Mouse (Mus musculus): ENCODE data around the gene Rhbdf1. TPM values are rescaled to one million over a fixed set of nuclear protein-coding genes. Genes with fewer than 3 reads are reported as not detected.
A peak's percentile ranks its signal among the peaks of the same experiment; 100 is the strongest.

Gene Rhbdf1
- polyA plus RNA-seq, 2 experiments = 3.0 to 5.8 TPM

DNA sequence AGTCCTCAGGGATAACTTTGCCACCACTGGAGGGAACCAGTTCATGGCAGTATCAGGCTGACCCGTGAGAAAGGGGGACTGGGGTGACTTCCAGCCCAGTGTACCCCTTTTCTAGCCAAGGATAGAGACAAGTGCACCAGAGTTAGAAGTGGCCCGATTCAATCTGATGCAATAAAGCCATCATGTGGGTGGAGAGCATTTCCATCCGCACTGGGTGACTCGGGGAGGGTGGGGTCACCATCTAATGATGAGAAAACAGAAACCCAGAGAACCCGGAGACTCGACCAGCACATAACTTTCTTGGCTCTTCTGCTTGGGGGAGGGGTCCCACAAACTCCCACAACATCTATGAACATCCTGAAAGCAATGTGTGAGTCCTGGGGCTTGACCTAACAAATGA lies 25.4 kb downstream of the Rhbdf1 start:
- ATAC-seq (ENCODE audit: insufficient read depth) (no peak), DNase-seq (ENCODE audit: low read depth in 3 of 3, low spot score in 3 of 3) (no peak)
- peaks cover 0 to 18% of the 10 kb centered on the region in 2 experiments; a peak in 2 of 4 replicates for H3K4me1 ChIP-seq (replicated peaks; ENCODE audit: control insufficient read depth in 2 of 2, insufficient read depth in 2 of 2, low read length in 1 of 2)
- TF ChIP-seq EP300 (IDR thresholded peaks at IDR 0.05; ENCODE audit: low read depth) (no peak), CTCF (IDR thresholded peaks at IDR 0.05; ENCODE audit: low read depth) (no peak)
- H3K9me3 ChIP-seq (ENCODE audit: control insufficient read depth, low read length) = no peaks in the 10 kb centered on the region
- H3K4me2 ChIP-seq (ENCODE audit: low read depth) = no peak overlapping the region
- H3K27me3 ChIP-seq (ENCODE audit: control insufficient read depth, insufficient read depth, low read length) = no peaks in the 10 kb centered on the region
- H3K36me3 ChIP-seq (replicated peaks; ENCODE audit: control insufficient read depth, insufficient read depth, low read depth) = no peaks in the 10 kb centered on the region
- no peak overlapping the region for H3K27ac ChIP-seq
- H3K4me3 ChIP-seq (ENCODE audit: insufficient read depth in 1 of 2, low read depth in 2 of 2, low read length in 2 of 2) = no peak overlapping the region
- WGBS (ENCODE audit: insufficient replicate concordance) = 26% methylated on average over 6 of the region's 6 CpGs
- no peak overlapping the region for H3K9ac ChIP-seq (replicated peaks)

DNA sequence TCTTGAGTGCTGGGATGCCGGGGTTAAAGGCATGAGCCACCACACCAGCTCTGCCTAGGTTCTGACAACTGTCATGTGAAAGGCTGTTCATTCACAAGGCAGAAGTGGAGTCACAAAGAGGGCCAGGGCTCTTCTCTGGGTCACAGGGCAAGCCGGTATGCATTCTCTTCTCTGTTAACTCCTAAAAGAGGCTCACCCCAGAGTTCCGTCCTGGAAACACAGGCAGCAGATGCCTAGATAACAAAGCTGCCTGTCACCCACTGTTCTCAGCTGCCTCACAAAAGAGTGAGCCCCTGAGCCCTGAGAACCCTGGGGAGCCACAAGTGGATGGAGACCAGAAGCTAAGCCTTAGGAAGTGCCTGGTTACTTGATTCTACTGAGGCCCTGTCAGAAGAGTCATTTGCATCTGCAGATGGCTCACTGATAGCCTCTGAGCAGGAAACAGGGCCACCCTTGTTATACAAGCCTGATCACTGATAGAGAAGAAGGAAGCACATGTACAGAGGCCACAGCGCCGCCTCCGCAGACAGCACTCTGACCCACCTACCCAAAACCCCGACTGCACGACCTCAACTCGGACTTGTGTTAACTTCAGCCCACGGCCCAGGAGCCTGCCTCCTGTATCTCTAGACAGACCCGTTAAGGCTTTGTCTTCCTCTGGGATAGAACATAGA lies 26.1 kb downstream of the Rhbdf1 start:
- Histone ChIP-seq H3K4me1 (replicated peaks; ENCODE audit: control insufficient read depth in 2 of 2, insufficient read depth in 2 of 2, low read length in 1 of 2) (peaks cover 0 to 18% of the 10 kb centered on the region in 2 experiments; a peak in 2 of 4 replicates), H3K27me3 (ENCODE audit: control insufficient read depth, insufficient read depth, low read length) (no peaks in the 10 kb centered on the region), H3K9me3 (ENCODE audit: control insufficient read depth, low read length) (no peaks in the 10 kb centered on the region), H3K4me2 (ENCODE audit: low read depth) (no peak overlapping the region; the same call in 1 of the 2 replicates), H3K36me3 (replicated peaks; ENCODE audit: control insufficient read depth, insufficient read depth, low read depth) (no peaks in the 10 kb centered on the region), H3K9ac (replicated peaks) (peak overlapping the region; percentile 23; the same call in 1 of the 2 replicates), H3K27ac (no peak overlapping the region), H3K4me3 (ENCODE audit: insufficient read depth in 1 of 2, low read depth in 2 of 2, low read length in 2 of 2) (no peak overlapping the region)
- no peak for ATAC-seq (ENCODE audit: insufficient read depth)
- 9% methylated on average over 11 of the region's 11 CpGs for WGBS (ENCODE audit: insufficient replicate concordance)
- TF ChIP-seq CTCF (IDR thresholded peaks at IDR 0.05; ENCODE audit: low read depth) (no peak), EP300 (IDR thresholded peaks at IDR 0.05; ENCODE audit: low read depth) (no peak)
- DNase-seq (ENCODE audit: low read depth in 3 of 3, low spot score in 3 of 3) = no peak

DNA sequence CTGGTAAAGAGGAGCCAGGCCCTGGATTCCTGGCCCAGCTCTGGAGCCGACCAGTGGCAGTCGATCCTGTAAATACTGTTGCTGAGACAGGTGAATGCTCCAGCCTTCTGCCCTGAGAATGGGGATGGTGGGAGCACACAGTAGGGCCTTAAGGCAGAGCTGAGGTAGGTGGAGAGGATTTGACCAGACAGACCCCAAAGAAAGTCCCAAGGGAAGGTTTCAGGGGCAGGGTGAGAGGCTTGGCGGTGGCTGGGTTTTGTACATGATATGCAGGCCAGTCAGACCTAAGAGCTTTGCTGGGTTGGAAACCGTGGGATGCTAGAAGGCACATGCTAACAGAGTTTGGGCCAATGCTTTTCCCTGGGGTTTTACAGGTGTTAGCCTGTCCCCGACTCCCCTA lies 27.5 kb downstream of the Rhbdf1 start:
- H3K36me3 ChIP-seq (replicated peaks; ENCODE audit: control insufficient read depth, insufficient read depth, low read depth) = no peaks in the 10 kb centered on the region
- H3K27me3 ChIP-seq (ENCODE audit: control insufficient read depth, insufficient read depth, low read length) = no peaks in the 10 kb centered on the region
- no peak for DNase-seq (ENCODE audit: low read depth in 3 of 3, low spot score in 3 of 3)
- H3K9ac ChIP-seq (replicated peaks) = no peak overlapping the region
- no peak overlapping the region for H3K4me2 ChIP-seq (ENCODE audit: low read depth)
- H3K4me1 ChIP-seq (replicated peaks; ENCODE audit: control insufficient read depth in 2 of 2, insufficient read depth in 2 of 2, low read length in 1 of 2) = peaks cover 0 to 9% of the 10 kb centered on the region in 2 experiments; a peak in 2 of 4 replicates
- TF ChIP-seq EP300 (IDR thresholded peaks at IDR 0.05; ENCODE audit: low read depth) (no peak), CTCF (IDR thresholded peaks at IDR 0.05; ENCODE audit: low read depth) (no peak)
- no peak overlapping the region for H3K27ac ChIP-seq
- WGBS (ENCODE audit: insufficient replicate concordance) = 75% methylated on average over 5 of the region's 5 CpGs
- H3K4me3 ChIP-seq (ENCODE audit: insufficient read depth in 1 of 2, low read depth in 2 of 2, low read length in 2 of 2) = no peak overlapping the region
- H3K9me3 ChIP-seq (ENCODE audit: control insufficient read depth, low read length) = no peaks in the 10 kb centered on the region
- no peak for ATAC-seq (ENCODE audit: insufficient read depth)

DNA sequence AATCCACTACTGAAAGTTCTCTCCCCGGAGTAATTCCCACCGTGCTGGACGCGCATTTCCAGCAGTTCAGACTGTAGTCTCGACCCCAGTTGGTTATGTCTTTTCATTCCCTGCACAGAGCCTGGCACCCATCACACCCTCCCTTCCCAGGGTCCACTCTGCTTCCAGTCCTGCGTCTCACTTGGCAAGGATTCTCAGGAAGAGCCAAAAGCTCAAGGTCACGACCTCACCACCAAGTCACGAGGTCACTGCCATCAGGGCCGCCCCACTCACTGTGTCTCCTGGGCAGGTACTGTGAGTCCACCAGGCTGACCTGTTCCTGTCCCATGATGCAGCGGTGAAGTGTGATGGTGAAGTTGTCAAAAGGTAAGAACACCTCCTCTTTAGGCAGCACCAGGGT lies 28.0 kb downstream of the Rhbdf1 start:
- H3K27ac ChIP-seq = no peak overlapping the region
- no peak overlapping the region for H3K9ac ChIP-seq (replicated peaks)
- no peak for DNase-seq (ENCODE audit: low read depth in 3 of 3, low spot score in 3 of 3)
- no peak for TF ChIP-seq CTCF (IDR thresholded peaks at IDR 0.05; ENCODE audit: low read depth)
- TF ChIP-seq EP300 (IDR thresholded peaks at IDR 0.05; ENCODE audit: low read depth) = no peak
- H3K4me2 ChIP-seq (ENCODE audit: low read depth) = no peak overlapping the region
- H3K36me3 ChIP-seq (replicated peaks; ENCODE audit: control insufficient read depth, insufficient read depth, low read depth) = no peaks in the 10 kb centered on the region
- H3K27me3 ChIP-seq (ENCODE audit: control insufficient read depth, insufficient read depth, low read length) = no peaks in the 10 kb centered on the region
- H3K9me3 ChIP-seq (ENCODE audit: control insufficient read depth, low read length) = no peaks in the 10 kb centered on the region
- no peak overlapping the region for H3K4me3 ChIP-seq (ENCODE audit: insufficient read depth in 1 of 2, low read depth in 2 of 2, low read length in 2 of 2)
- no peak for ATAC-seq (ENCODE audit: insufficient read depth)
- H3K4me1 ChIP-seq (replicated peaks; ENCODE audit: control insufficient read depth in 2 of 2, insufficient read depth in 2 of 2, low read length in 1 of 2) = peaks cover 0 to 6% of the 10 kb centered on the region in 2 experiments; a peak in 2 of 4 replicates
- WGBS (ENCODE audit: insufficient replicate concordance) = 72% methylated on average over 10 of the region's 10 CpGs

DNA sequence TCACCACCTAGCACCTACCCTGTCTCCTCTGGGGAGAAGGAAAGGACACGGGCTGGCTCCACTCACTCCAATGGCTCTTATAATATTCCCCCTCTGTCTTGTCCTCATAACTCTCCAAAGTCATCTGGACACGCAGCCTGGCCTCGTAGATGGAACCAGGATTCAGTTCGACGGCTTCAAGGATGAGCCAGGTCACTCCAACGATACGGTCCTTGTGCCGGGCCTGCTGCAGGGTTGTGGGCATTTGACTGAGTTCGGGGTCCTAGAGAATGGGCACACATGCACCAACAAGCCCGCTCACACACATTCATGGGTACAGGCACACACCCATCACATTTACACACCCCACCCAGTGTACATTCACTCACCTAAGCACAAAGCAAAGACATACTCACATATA lies 28.9 kb downstream of the Rhbdf1 start:
- DNase-seq (ENCODE audit: low read depth in 3 of 3, low spot score in 3 of 3) = no peak
- 76% methylated on average over 10 of the region's 10 CpGs for WGBS (ENCODE audit: insufficient replicate concordance)

More for the DNA sequence above, 28.9 kb downstream of the Rhbdf1 start:
- Histone ChIP-seq H3K27ac (no peak overlapping the region), H3K4me3 (ENCODE audit: insufficient read depth in 1 of 2, low read depth in 2 of 2, low read length in 2 of 2) (no peak overlapping the region), H3K36me3 (replicated peaks; ENCODE audit: control insufficient read depth, insufficient read depth, low read depth) (no peaks in the 10 kb centered on the region), H3K4me1 (replicated peaks; ENCODE audit: control insufficient read depth in 2 of 2, insufficient read depth in 2 of 2, low read length in 1 of 2) (peaks cover 0 to 6% of the 10 kb centered on the region in 2 experiments; a peak in 2 of 4 replicates), H3K9ac (replicated peaks) (no peak overlapping the region), H3K27me3 (ENCODE audit: control insufficient read depth, insufficient read depth, low read length) (no peaks in the 10 kb centered on the region), H3K4me2 (ENCODE audit: low read depth) (no peak overlapping the region), H3K9me3 (ENCODE audit: control insufficient read depth, low read length) (no peaks in the 10 kb centered on the region)
- TF ChIP-seq CTCF (IDR thresholded peaks at IDR 0.05; ENCODE audit: low read depth) (no peak), EP300 (IDR thresholded peaks at IDR 0.05; ENCODE audit: low read depth) (no peak)
- ATAC-seq (ENCODE audit: insufficient read depth) = no peak
